Mouse (Mus musculus): ENCODE results near the gene Gbf1. TPM values are rescaled to one million over a fixed set of nuclear protein-coding genes. Genes with fewer than 3 reads are reported as not detected.

Gbf1 gene
- polyA plus RNA-seq (2012; rRNA removed) = 68.7 and 74.1 TPM in 2 replicates

DNA sequence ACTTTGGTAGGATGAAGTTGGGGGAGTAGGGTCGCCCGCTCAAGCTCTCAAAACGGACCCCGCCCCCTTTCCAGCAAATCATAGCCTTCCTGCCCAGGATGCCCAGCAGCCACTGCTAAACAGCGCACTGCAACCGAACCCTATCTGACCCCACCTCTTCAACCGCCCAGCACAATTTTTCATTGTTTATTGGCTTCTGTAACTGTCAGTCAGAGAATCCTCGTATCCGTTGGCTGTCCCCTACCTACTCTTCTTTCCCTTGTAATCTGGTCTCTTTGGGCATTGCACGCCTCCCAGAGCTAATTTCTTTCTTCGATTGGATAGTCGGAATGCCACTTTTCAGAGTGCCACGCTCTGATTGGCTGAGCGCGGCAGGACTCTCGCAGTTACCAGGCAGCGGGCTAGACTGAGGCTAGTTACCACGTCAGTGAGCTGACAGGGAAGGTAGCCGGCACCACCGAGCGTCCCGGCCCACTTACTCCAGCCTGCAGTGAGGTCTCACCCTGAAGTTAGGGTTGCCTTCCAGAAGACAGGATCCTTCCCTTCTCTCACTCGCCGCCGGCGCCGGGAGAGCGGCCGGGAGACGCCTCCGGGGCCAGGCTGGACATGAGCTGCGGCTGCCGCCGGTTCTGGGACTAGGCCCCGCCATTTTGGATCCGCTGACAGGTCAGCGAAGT lies at the start of gene Gbf1:
Gbf1 (plus strand) TSS at position 383 of the 677 bp plus-strand sequence.
- peaks cover 4% of the 10 kb centered on the region; the same call in 1 of the 2 replicates for H3K4me1 ChIP-seq (ENCODE audit: control insufficient read depth, insufficient read depth, low read length)
- peak within 1 kb of the TSS; percentile 89 for H3K4me3 ChIP-seq (ENCODE audit: insufficient read depth, low read length)
- TF ChIP-seq POLR2A (IDR thresholded peaks at IDR 0.05; ENCODE audit: extremely low read depth, insufficient read depth, low read length) = peak; percentile 99
- no peak for TF ChIP-seq CTCF (IDR thresholded peaks at IDR 0.05; ENCODE audit: extremely low read depth, insufficient read depth, low read length)
- no peak within 1 kb of the TSS for H3K27ac ChIP-seq (ENCODE audit: insufficient read depth, low read length)

DNA sequence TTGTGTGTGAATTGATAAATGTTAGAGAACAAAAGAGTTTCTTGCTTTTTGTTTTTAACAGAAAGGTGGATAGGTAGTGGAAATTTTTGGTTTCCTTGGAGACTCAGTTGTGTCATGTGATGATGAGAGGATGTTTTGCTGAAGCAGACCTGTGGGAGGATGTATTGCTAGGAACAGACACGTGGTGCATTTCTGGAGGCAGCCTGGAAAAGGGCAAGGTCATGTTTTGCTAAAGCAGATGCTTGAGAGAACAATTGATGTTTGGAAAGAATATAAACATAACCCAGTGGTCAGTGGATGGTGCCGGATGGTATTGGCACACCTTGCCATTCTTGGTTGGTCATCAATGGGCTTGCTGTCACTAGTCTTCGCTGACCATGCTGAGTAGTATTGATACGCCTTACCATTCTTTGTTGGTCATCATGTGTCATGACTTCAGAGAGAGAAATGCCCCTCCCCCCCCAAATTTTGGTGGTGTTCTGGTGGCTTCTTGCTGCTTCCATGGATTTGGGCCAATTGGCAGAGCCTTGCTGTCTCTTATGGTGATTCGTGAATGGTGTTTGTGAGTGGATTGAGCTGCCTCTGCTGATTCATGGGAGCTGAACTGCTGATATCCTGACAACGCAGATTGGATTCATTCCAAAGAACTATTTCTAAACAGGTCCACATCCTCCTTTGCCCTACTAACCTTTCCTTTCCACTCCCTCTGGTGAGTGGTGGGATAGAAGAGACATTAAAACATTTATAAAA lies 48.7 kb upstream of the Gbf1 start:
- TF ChIP-seq CTCF (IDR thresholded peaks at IDR 0.05; ENCODE audit: extremely low read depth, insufficient read depth, low read length) = no peak
- TF ChIP-seq POLR2A (IDR thresholded peaks at IDR 0.05; ENCODE audit: extremely low read depth, insufficient read depth, low read length) = no peak
- Histone ChIP-seq H3K4me1 (ENCODE audit: control insufficient read depth, insufficient read depth, low read length) (no peaks in the 10 kb centered on the region), H3K27ac (ENCODE audit: insufficient read depth, low read length) (no peak overlapping the region), H3K4me3 (ENCODE audit: insufficient read depth, low read length) (no peak overlapping the region)

- H3K4me1 ChIP-seq (ENCODE audit: control insufficient read depth, insufficient read depth, low read length) = no peaks in the 10 kb centered on the region
- H3K4me3 ChIP-seq (ENCODE audit: insufficient read depth, low read length) = no peak overlapping the region
- TF ChIP-seq POLR2A (IDR thresholded peaks at IDR 0.05; ENCODE audit: extremely low read depth, insufficient read depth, low read length) (no peak), CTCF (IDR thresholded peaks at IDR 0.05; ENCODE audit: extremely low read depth, insufficient read depth, low read length) (no peak)
- H3K27ac ChIP-seq (ENCODE audit: insufficient read depth, low read length) = no peak overlapping the region
Measured at GRCm38 (mm10) chr19:46104187-46104557, 48.1 kb upstream of the Gbf1 start.

DNA sequence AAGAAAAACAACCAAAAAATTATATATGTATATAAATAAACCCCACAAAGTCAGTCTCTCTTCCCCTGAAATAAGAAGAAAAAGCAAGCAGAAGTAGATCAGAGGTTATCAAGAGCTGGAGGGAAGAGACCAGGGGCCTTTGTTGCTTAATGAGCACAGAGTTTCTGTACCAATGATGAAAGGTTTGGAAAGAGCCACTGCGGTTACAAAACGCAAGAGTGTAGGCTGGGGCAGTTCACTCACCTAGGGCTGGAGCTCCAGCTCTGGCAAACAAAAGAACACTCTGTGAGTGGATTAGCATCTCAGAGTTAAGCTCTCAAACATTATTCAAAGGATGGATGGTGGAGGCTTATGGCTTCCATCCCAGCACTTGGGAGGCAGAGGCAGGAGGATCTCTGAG lies 42.1 kb upstream of the Gbf1 start:
- Histone ChIP-seq H3K4me3 (ENCODE audit: insufficient read depth, low read length) (no peak overlapping the region), H3K4me1 (ENCODE audit: control insufficient read depth, insufficient read depth, low read length) (no peaks in the 10 kb centered on the region), H3K27ac (ENCODE audit: insufficient read depth, low read length) (no peak overlapping the region)
- TF ChIP-seq CTCF (IDR thresholded peaks at IDR 0.05; ENCODE audit: extremely low read depth, insufficient read depth, low read length) (no peak), POLR2A (IDR thresholded peaks at IDR 0.05; ENCODE audit: extremely low read depth, insufficient read depth, low read length) (no peak)

GRCm38 (mm10) chr19:46110781-46111180 lies 41.5 kb upstream of the Gbf1 start:
- Histone ChIP-seq H3K4me3 (ENCODE audit: insufficient read depth, low read length) (no peak overlapping the region), H3K4me1 (ENCODE audit: control insufficient read depth, insufficient read depth, low read length) (no peaks in the 10 kb centered on the region), H3K27ac (ENCODE audit: insufficient read depth, low read length) (no peak overlapping the region)
- TF ChIP-seq POLR2A (IDR thresholded peaks at IDR 0.05; ENCODE audit: extremely low read depth, insufficient read depth, low read length) (no peak), CTCF (IDR thresholded peaks at IDR 0.05; ENCODE audit: extremely low read depth, insufficient read depth, low read length) (no peak)

- Histone ChIP-seq H3K4me3 (ENCODE audit: insufficient read depth, low read length) (no peak overlapping the region), H3K27ac (ENCODE audit: insufficient read depth, low read length) (no peak overlapping the region), H3K4me1 (ENCODE audit: control insufficient read depth, insufficient read depth, low read length) (no peaks in the 10 kb centered on the region)
- TF ChIP-seq CTCF (IDR thresholded peaks at IDR 0.05; ENCODE audit: extremely low read depth, insufficient read depth, low read length) (no peak), POLR2A (IDR thresholded peaks at IDR 0.05; ENCODE audit: extremely low read depth, insufficient read depth, low read length) (no peak)
Measured at GRCm38 (mm10) chr19:46114617-46115016, 37.7 kb upstream of the Gbf1 start.

DNA sequence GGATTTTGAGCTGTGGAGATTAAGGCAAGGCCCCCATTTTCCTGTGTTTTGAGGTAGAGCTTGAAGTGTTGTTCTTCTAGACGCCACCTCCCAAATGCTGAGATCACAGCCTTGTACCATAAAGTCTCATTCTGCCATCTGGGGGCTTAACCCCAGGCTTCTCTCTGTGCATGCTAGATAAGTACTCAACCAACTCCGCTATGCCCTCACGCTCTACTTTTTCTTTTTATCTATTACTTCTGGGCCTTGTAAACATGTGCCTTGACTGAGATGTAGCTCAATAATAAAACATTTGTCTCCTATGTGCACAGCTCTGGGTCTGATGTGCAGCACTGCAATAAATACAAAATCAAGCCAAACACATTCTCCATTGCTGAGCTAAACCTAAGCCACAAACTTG lies 32.9 kb upstream of the Gbf1 start:
- no peak overlapping the region for H3K4me3 ChIP-seq (ENCODE audit: insufficient read depth, low read length)
- no peaks in the 10 kb centered on the region for H3K4me1 ChIP-seq (ENCODE audit: control insufficient read depth, insufficient read depth, low read length)
- no peak for TF ChIP-seq CTCF (IDR thresholded peaks at IDR 0.05; ENCODE audit: extremely low read depth, insufficient read depth, low read length)
- TF ChIP-seq POLR2A (IDR thresholded peaks at IDR 0.05; ENCODE audit: extremely low read depth, insufficient read depth, low read length) = no peak
- H3K27ac ChIP-seq (ENCODE audit: insufficient read depth, low read length) = no peak overlapping the region

GRCm38 (mm10) chr19:46120872-46121271 lies 31.4 kb upstream of the Gbf1 start:
- no peak overlapping the region for H3K4me3 ChIP-seq (ENCODE audit: insufficient read depth, low read length)
- TF ChIP-seq CTCF (IDR thresholded peaks at IDR 0.05; ENCODE audit: extremely low read depth, insufficient read depth, low read length) = no peak
- TF ChIP-seq POLR2A (IDR thresholded peaks at IDR 0.05; ENCODE audit: extremely low read depth, insufficient read depth, low read length) = no peak
- H3K27ac ChIP-seq (ENCODE audit: insufficient read depth, low read length) = no peak overlapping the region
- no peaks in the 10 kb centered on the region for H3K4me1 ChIP-seq (ENCODE audit: control insufficient read depth, insufficient read depth, low read length)

DNA sequence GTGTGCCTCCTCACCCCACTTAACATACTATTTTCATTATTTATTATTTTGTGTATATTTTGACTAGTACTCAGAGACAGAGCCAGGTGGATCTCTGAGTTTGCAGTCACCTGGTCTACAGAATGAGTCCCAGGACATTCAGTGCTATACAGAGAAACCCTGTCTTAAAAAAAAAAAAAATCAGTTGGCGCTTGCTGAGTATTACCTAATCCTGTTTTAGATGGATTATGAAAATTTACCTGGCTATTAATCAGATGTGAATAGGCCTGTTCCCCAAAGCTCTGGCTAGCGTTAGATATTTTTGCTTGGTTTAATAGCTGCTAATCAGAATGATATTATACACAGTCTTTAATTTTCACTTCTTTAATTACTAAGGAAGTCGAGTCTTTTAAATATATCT lies 28.4 kb upstream of the Gbf1 start:
- no peaks in the 10 kb centered on the region for H3K4me1 ChIP-seq (ENCODE audit: control insufficient read depth, insufficient read depth, low read length)
- H3K4me3 ChIP-seq (ENCODE audit: insufficient read depth, low read length) = no peak overlapping the region
- TF ChIP-seq CTCF (IDR thresholded peaks at IDR 0.05; ENCODE audit: extremely low read depth, insufficient read depth, low read length) (no peak), POLR2A (IDR thresholded peaks at IDR 0.05; ENCODE audit: extremely low read depth, insufficient read depth, low read length) (no peak)
- H3K27ac ChIP-seq (ENCODE audit: insufficient read depth, low read length) = no peak overlapping the region

DNA sequence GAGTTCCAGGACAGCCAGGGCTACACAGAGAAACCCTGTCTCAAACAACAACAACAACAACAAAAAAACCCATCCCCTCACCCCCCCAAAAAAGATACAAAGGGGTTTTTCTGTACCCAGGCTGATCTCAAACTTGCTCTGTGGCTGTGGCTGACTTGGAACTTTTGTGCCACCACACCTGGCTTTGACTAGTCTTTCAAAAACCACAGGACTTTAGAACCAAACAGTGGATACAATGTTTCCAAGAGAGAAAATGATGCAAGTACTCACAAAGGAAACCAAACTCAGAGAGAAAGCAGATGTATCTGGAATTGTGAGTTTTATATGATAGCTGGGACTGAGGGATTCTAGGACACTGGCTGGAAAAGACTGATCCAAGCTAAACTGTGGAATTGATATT lies 27.7 kb upstream of the Gbf1 start:
- TF ChIP-seq CTCF (IDR thresholded peaks at IDR 0.05; ENCODE audit: extremely low read depth, insufficient read depth, low read length) (no peak), POLR2A (IDR thresholded peaks at IDR 0.05; ENCODE audit: extremely low read depth, insufficient read depth, low read length) (no peak)
- H3K4me1 ChIP-seq (ENCODE audit: control insufficient read depth, insufficient read depth, low read length) = no peaks in the 10 kb centered on the region
- H3K4me3 ChIP-seq (ENCODE audit: insufficient read depth, low read length) = no peak overlapping the region
- H3K27ac ChIP-seq (ENCODE audit: insufficient read depth, low read length) = no peak overlapping the region

Measured in cortical plate, adult 2 months (tissue).